Mouse (Mus musculus) cortical plate, adult 2 months (tissue): ENCODE data around the gene Mllt10. TPM values are rescaled to one million over a fixed set of nuclear protein-coding genes. Genes with fewer than 3 reads are reported as not detected.
A peak's percentile ranks its signal among the peaks of the same experiment; 100 is the strongest.

ENCODE experiments used
- H3K27ac ChIP-seq: fragments of 200-500 bp; 2 replicates; pipeline ENCODE4 v1.5.1; 2012; ENCODE audit warnings: low read length, control low read depth, inconsistent platforms; ENCODE audit not compliant: insufficient read depth
- H3K4me1 ChIP-seq: fragments of 200-500 bp; 2 replicates; pipeline ENCODE4 v1.6.1; 2011; ENCODE audit warnings: low read length; ENCODE audit not compliant: control insufficient read depth, insufficient read depth
- H3K4me3 ChIP-seq: fragments of 200-500 bp; 2 replicates; pipeline ENCODE4 v1.5.1; 2011; ENCODE audit warnings: mild to moderate bottlenecking, low read length, control low read depth; ENCODE audit not compliant: insufficient read depth
- CTCF ChIP-seq: fragments of 200-500 bp; IDR thresholded peaks from 2 replicates; pipeline ENCODE4 v1.5.1; 2011; ENCODE audit warnings: mild to moderate bottlenecking, control low read depth, low read length; ENCODE audit not compliant: insufficient read depth; ENCODE audit errors: extremely low read depth
- POLR2A ChIP-seq: fragments of 200-500 bp; IDR thresholded peaks from 2 replicates; pipeline ENCODE4 v1.6.1; 2011; ENCODE audit warnings: mild to moderate bottlenecking, low read length, control low read depth; ENCODE audit not compliant: insufficient read depth; ENCODE audit errors: extremely low read depth
- polyA plus RNA-seq: library from polyadenylated mRNA; depleted of rRNA; stranded (reverse); fragments of >200 nt; gene quantifications from 2 replicates; pipeline ENCODE4 v1.2.3, GENCODE M21; 2012

The Mllt10 gene
- polyA plus RNA-seq, 1 experiment = 38.0 TPM

DNA sequence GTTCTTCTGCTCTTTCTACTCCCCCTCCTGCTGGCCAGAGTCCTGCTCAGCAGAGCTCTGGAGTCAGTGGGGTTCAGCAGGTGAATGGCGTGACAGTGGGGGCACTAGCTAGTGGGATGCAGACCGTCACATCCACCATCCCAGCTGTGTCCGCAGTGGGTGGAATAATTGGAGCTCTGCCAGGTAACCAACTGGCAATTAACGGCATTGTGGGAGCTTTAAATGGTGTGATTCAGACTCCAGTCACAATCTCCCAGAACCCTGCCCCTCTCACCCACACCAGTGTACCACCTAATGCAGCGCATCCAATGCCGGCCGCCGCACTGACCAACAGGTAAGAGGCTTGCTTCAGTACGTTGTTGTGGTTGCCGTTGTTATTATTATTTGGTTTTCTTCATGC, 151.8 kb downstream of the Mllt10 start:
- Histone ChIP-seq H3K27ac (peak overlapping the region; percentile 41; the same call in 1 of the 2 replicates), H3K4me3 (no peak overlapping the region), H3K4me1 (peaks cover 5% of the 10 kb centered on the region; the same call in 1 of the 2 replicates)
- no peak for TF ChIP-seq POLR2A
- no peak for TF ChIP-seq CTCF

DNA sequence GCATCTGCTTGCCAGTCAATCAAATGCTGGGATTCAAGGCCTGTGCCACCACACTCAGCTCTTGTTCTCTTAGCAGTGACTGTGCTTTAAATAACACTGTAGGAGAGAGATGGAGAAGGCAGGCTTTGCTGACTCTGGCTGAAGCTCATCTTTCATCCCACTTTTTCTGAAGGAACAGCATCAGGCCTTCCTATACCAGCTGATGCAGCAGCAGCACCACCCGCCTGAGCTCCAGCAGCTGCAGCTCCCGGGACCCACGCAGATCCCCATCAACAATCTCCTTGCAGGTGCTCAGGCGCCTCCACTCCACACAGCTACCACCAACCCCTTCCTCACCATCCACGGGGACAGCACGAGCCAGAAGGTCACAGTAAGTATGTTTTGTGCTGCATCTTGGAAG, 153.5 kb downstream of the Mllt10 start:
- Histone ChIP-seq H3K4me1 (peaks cover 5% of the 10 kb centered on the region; the same call in 1 of the 2 replicates), H3K4me3 (no peak overlapping the region), H3K27ac (peak overlapping the region; percentile 24)
- TF ChIP-seq POLR2A = peak; percentile 30; the same call in 1 of the 2 replicates
- TF ChIP-seq CTCF = no peak

DNA sequence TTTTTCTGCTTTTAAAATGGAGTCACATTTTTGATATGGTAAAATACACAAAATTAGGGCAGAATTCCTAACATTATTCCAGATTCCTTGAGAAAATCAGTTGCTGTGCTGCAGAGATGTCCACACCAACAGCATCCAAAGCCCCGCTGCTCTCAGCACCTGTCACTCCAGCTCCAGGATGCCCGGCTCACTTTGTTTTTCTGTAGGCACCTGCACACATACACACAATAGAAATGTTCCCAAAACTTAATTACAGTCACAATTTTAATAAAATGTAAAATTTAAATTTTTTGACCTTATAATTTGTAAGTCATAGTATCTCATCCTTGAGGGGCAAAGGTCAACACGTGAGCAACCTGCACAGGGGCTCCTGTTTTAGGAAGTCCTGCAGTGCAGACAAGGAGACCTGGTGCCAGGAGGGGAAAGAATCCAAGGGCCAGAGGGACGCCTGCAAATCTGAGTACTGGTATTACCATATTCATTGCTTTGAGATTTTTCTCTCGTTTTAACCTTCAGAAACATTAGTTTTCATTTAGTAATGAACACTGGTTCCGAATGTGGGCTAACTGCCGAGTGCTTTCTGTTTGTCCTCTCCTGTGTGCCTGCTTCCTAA, 154.3 kb downstream of the Mllt10 start:
- no peak overlapping the region for H3K27ac ChIP-seq
- TF ChIP-seq POLR2A = no peak
- TF ChIP-seq CTCF = no peak
- no peak overlapping the region for H3K4me3 ChIP-seq
- H3K4me1 ChIP-seq = peaks cover 5% of the 10 kb centered on the region; the same call in 1 of the 2 replicates

DNA sequence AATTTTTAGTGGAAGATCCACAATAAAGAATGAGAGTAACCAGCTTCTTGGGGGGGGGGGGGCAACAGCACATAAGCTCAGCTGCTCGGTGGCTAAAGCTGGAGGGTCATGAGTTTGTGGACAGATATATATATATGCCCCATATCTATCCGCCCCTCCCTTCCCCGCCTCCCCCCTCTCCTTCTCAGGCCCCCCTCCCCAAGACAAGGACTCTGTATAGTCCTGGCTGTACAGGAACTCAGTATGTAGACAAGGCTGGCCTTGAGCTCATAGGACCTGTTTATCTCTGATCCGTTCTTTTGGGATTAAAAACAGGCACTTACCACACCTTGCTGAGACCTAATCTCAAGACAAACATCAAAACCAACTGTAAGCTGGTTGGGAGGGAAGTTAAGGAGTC, 154.9 kb downstream of the Mllt10 start:
- no peak overlapping the region for H3K27ac ChIP-seq
- TF ChIP-seq POLR2A (no peak), CTCF (no peak)
- H3K4me1 ChIP-seq = peaks cover 5% of the 10 kb centered on the region; the same call in 1 of the 2 replicates
- no peak overlapping the region for H3K4me3 ChIP-seq

DNA sequence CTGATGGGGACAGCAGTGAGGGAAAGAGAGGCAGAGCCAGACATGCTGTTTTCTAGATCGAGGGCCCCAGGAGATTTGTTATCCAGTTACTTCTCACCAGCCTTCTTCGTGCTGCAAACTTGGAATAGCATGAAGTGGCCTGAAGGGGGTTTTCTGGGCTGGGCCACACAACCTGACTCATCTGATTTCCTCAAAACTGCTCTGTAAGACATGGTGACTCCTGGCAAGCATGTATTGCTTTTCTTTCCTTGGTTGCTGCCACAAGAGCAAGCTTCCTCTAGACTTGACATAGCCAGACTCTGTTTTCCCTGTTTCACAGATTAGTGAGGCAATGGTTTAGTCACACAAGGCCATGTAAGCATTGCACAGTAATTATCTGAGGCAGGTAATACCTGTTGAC, 159.0 kb downstream of the Mllt10 start:
- peaks cover 2% of the 10 kb centered on the region; the same call in 1 of the 2 replicates for H3K4me1 ChIP-seq
- TF ChIP-seq POLR2A (no peak), CTCF (no peak)
- no peak overlapping the region for H3K27ac ChIP-seq
- no peak overlapping the region for H3K4me3 ChIP-seq

DNA sequence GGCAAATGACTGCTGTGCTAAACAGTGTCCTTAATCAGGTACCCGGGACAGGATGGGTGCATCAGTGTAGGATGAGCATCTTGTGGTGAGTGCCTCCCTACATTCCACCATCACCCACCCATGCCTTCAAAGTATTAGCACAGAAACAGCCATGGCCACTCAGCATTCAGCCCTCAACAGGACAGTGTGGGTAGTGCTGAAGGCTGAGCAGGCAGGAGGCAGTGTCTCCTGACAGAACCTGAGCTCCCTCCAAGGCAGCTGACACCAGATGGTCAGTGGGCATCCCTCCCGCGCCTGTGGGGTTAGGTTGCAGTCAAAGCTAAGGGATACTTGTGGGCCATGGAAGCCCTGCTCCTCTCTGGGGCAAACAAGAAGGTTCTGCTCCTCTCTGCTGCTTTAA, 162.8 kb downstream of the Mllt10 start:
- Histone ChIP-seq H3K4me1 (peaks cover 2% of the 10 kb centered on the region; the same call in 1 of the 2 replicates), H3K4me3 (no peak overlapping the region), H3K27ac (no peak overlapping the region)
- TF ChIP-seq POLR2A (no peak), CTCF (no peak)

DNA sequence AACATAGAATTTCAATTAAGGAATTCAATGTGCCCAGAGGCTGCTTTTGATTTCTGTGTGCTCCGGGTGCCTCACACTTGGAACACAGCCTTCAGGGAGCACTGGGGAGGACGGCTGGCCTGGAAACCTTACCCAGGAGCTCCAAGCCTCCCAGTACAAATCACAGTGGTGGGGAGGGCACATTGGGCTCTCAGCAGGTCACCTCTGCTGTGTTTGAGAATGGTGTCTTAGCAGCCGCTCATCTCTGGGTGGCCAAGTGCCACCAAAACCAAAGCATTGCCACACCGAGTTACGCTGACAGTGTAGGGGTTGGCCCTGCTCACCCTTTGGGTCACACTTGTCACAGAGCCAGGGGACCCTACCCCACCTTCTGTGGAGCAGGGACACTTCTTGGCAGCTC, 163.5 kb downstream of the Mllt10 start:
- H3K27ac ChIP-seq = no peak overlapping the region; the same call in 1 of the 2 replicates
- no peak overlapping the region for H3K4me3 ChIP-seq
- H3K4me1 ChIP-seq = peaks cover 2% of the 10 kb centered on the region; the same call in 1 of the 2 replicates
- no peak for TF ChIP-seq CTCF

DNA sequence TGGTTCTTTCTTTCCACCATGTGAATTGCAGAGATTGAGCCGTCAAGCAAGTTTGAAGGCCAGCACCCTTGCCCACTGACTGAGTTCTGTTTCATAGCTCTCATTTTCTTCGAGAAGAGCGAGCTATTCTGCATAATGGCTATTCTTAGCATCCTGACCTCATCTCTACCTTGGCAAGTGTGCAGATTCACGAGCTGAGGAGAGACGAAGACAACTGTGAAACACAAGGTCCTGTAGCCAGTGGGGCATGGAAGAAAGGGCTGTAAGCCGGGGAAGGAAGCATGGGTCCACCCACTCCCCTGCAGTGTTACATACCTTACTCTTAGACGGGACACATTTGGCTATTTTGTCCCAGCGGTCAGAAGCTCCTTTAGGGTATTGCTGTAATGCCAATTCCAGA, 164.1 kb downstream of the Mllt10 start:
- Histone ChIP-seq H3K4me3 (no peak overlapping the region), H3K4me1 (peaks cover 2% of the 10 kb centered on the region; the same call in 1 of the 2 replicates), H3K27ac (no peak overlapping the region)
- TF ChIP-seq CTCF (no peak), POLR2A (no peak)

DNA sequence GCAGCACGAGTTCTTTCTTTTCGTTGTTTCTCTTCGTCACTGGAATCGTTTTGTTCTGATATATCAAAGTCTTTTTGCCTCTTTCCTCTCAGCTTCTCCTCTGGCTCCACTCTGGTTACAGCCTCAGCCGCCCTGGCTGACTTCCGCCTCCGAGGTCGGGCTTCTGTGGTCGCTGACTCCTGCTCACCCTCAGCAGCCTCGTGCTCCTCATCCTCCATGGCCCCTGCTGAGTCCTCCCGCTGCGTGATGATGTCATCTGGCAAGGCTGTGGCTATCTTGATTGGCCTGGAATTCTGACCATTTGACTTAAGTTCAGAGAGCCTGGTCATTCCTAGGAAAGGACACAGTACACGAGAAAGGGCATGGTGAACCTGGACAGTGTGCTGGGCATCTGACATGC, 164.5 kb downstream of the Mllt10 start:
- Histone ChIP-seq H3K4me3 (no peak overlapping the region), H3K27ac (no peak overlapping the region), H3K4me1 (peaks cover 2% of the 10 kb centered on the region; the same call in 1 of the 2 replicates)
- TF ChIP-seq POLR2A = no peak
- no peak for TF ChIP-seq CTCF

DNA sequence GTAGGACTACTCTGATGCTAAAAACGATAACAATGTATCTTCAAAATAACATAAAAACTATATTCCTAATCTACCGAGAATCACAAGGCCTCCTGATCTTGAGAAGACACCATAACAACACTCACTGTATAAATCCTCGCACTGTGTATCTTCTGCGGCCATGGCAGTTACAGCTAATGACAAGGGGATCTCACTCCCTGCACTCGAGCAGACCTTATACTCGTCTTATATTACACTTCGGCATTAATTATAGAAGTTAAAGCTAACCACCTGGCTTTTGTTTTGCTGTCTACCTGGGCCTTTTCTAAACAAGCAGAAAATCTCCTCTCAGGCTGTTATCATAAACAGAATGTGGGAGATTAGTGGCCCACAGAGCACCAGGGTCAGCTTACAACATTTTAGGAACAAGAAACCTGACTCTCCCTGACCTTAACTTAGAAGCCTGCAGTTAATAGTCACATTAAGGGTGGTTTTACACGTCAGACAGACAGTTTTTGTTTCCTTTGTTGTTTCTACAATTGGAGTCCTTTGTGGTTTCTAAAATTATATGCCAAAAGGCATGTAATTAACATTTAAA, 173.5 kb downstream of the Mllt10 start:
- no peak overlapping the region for H3K27ac ChIP-seq
- TF ChIP-seq CTCF = no peak
- TF ChIP-seq POLR2A = no peak
- H3K4me1 ChIP-seq = no peaks in the 10 kb centered on the region
- H3K4me3 ChIP-seq = no peak overlapping the region
